Mouse (Mus musculus) hindbrain, embryonic 16.5 days (tissue): Measurements from ENCODE around the gene Mgea5. TPM values are rescaled to one million over a fixed set of nuclear protein-coding genes. Genes with fewer than 3 reads are reported as not detected.
"Not testable (repeated sequence)": the region's sequence is repeated elsewhere in the genome, so short reads cannot be mapped to it uniquely, and the experiment has no call there.

Source experiments
- ATAC-seq: fragments of 200-750 bp; cut with Nextera tagmentation; 2 replicates; pipeline ENCODE4 v1.8.0; 2017; ENCODE audit warnings: moderate TSS enrichment, moderate library complexity
- H3K27ac ChIP-seq: fragments of 300-500 bp; sonication (generic); 2 replicates; pipeline ENCODE4 v1.5.1; 2014; ENCODE audit warnings: low read depth, mild to moderate bottlenecking, control low read depth, low read length, moderate library complexity
- H3K27me3 ChIP-seq: fragments of 300-500 bp; sonication (generic); replicated peaks from 2 replicates; pipeline ENCODE4 v1.6.1; 2014; ENCODE audit warnings: low read length; ENCODE audit not compliant: control insufficient read depth, insufficient read depth
- H3K36me3 ChIP-seq: fragments of 300-500 bp; sonication (generic); 2 replicates; pipeline ENCODE4 v1.6.1; 2014; ENCODE audit warnings: mild to moderate bottlenecking, low read length, moderate library complexity, mixed read lengths; ENCODE audit not compliant: control insufficient read depth, insufficient read depth
- H3K4me1 ChIP-seq: fragments of 300-500 bp; sonication (generic); 2 replicates; pipeline ENCODE4 v1.6.1; 2014; ENCODE audit warnings: low read depth, low read length; ENCODE audit not compliant: control insufficient read depth, insufficient read depth
- H3K4me2 ChIP-seq: fragments of 300-500 bp; sonication (generic); 2 replicates; pipeline ENCODE4 v1.6.1; 2014; ENCODE audit warnings: mild to moderate bottlenecking, low read length, control low read depth, moderate library complexity
- H3K4me3 ChIP-seq: fragments of 300-500 bp; sonication (generic); 2 replicates; pipeline ENCODE4 v1.5.1; 2014; ENCODE audit warnings: mild to moderate bottlenecking, low read length, control low read depth, moderate library complexity
- H3K9ac ChIP-seq: fragments of 300-500 bp; sonication (generic); 2 replicates; pipeline ENCODE4 v1.6.1; 2014; ENCODE audit warnings: low read depth, mild to moderate bottlenecking, control low read depth, low read length, moderate library complexity
- H3K9me3 ChIP-seq: fragments of 300-500 bp; sonication (generic); 2 replicates; pipeline ENCODE4 v1.6.1; 2014; ENCODE audit warnings: mild to moderate bottlenecking, low read length, moderate library complexity; ENCODE audit not compliant: control insufficient read depth
- WGBS: fragments of 180-500 bp; shearing (Covaris S2); extraction: QIAGEN DNeasy Blood & Tissue Kit; methylation state at CpG from one replicate; pipeline ENCODE4 v1.1.7; 2014; 5-methylcytosine and 5-hydroxymethylcytosine counted together
- polyA plus RNA-seq: library from polyadenylated mRNA; unstranded; fragments of >200 nt; fragmentation: Nextera tagmentation; extraction: Ambion mirVana; gene quantifications from 2 replicates; pipeline ENCODE4 v1.2.1, GENCODE M21; 2015

The Mgea5 gene
- polyA plus RNA-seq, 1 experiment from 2014 or later, result 63.7 TPM

DNA sequence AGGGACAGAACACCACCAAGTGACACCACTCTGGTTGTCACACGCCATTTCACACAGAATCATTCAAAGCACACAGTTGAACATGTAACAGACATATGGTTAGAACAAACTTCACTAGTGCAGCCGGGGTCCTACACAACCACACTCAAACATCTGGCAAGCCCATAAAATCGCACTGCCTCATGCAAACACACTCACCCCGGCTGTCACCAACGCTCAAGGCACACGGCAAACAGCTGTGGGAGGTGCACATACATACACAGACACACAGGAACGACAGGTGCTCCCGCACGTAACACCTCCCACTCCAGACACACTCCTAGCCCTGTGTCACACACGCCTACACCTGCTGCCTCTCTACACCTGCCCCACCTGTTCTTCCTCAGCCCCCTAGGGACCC lies 31.5 kb upstream of the Mgea5 start:
- H3K27ac ChIP-seq, result no peak overlapping the region
- peak overlapping the region; percentile 61 for H3K9ac ChIP-seq
- 67% methylated on average over 10 of the region's 10 CpGs for WGBS
- 0 out of 2 replicates have a peak, but pooled peaks have one; percentile 11 for ATAC-seq
- H3K9me3 ChIP-seq, result no peaks in the 10 kb centered on the region
- peaks cover 24% of the 10 kb centered on the region for H3K4me1 ChIP-seq
- H3K4me2 ChIP-seq, result peak overlapping the region; percentile 92
- H3K36me3 ChIP-seq, result no peaks in the 10 kb centered on the region
- no peaks in the 10 kb centered on the region for H3K27me3 ChIP-seq
- peak overlapping the region; percentile 47 for H3K4me3 ChIP-seq

DNA sequence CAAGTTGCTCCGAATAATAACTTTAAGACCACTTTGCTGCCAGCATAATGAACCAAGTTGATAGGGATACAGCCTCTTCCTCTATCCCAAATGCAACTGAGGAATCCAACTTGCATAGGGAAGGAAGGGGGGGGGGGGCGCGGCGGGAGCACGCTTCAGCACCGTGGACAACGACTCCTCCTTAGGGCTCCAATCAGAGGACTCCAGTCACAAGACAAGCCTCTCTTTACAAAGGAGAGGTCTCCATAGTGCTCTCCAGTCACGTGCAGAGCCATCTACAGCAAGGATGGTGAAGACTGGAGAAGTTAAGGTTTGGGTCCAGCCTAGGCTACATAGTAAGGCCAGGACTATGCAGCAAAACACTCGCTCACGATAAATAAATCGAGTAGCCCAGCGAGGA lies 30.2 kb upstream of the Mgea5 start:
- H3K9me3 ChIP-seq, result no peaks in the 10 kb centered on the region
- H3K4me2 ChIP-seq, result no peak overlapping the region; the same call in 1 of the 2 replicates
- ATAC-seq, result no peak
- no peak overlapping the region for H3K9ac ChIP-seq
- 13% methylated on average over 12 of the region's 12 CpGs for WGBS
- H3K4me1 ChIP-seq, result peaks cover 24% of the 10 kb centered on the region
- H3K27me3 ChIP-seq, result no peaks in the 10 kb centered on the region
- no peak overlapping the region for H3K27ac ChIP-seq
- H3K4me3 ChIP-seq, result no peak overlapping the region
- no peaks in the 10 kb centered on the region for H3K36me3 ChIP-seq

DNA sequence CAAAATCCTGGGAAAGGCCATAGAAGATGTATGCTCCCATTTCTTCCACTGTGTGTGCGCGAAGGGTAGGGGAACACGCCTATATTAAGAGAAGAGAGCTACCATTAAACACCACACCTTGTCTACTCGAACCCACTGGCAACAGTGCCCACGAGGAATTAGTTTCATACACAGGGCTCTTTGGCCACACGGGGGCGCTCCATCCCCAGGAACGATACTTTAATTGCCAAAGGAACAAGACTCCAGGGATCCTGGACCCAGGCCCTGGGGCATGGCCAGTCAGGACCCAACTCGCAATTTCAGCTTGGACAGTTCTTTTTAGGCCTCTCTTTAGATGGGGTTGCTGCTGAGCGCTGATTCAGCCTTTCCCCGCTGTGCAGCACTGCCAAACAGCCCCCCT lies 29.6 kb upstream of the Mgea5 start:
- Histone ChIP-seq H3K4me1 (peaks cover 24% of the 10 kb centered on the region), H3K4me3 (no peak overlapping the region), H3K27ac (no peak overlapping the region), H3K36me3 (no peaks in the 10 kb centered on the region), H3K4me2 (peak overlapping the region; percentile 78), H3K27me3 (no peaks in the 10 kb centered on the region), H3K9ac (no peak overlapping the region), H3K9me3 (no peaks in the 10 kb centered on the region)
- no peak for ATAC-seq
- WGBS, result 5% methylated on average over 11 of the region's 11 CpGs

DNA sequence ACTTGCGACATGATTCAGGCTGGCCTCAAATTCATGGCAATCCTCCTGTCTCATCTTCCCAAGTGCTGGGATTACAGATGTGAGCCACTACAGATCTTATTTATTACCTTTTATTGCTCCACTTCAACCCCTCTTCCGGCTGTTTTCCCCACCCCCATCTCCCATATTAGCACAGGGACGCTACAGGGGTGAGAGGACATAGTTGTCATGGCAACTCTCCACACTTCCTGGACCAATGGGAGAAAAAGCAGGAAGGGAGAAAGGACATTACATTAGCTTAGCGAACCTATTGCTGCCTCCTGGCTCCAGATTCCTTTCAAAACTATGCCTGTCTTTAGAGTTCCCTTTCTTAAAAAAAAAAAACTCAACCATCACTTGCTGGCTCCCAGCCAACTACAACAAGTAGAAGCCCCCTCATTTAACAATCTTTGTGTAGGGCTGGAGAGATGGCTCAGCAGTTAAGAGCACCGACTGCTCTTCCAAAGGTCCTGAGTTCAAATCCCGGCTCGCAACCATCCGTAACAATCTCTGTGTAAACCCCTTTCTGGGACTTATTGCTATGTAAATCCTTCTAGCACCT lies 29.1 kb upstream of the Mgea5 start:
- Histone ChIP-seq H3K9ac (peak overlapping the region; percentile 61), H3K27me3 (no peaks in the 10 kb centered on the region), H3K9me3 (no peaks in the 10 kb centered on the region), H3K4me2 (peak overlapping the region; percentile 78), H3K36me3 (no peaks in the 10 kb centered on the region), H3K4me1 (peaks cover 24% of the 10 kb centered on the region), H3K4me3 (peak overlapping the region; percentile 42), H3K27ac (peak overlapping the region; percentile 23; the same call in 1 of the 2 replicates)
- no peak for ATAC-seq
- WGBS, result 10% methylated on average over 8 of the region's 8 CpGs

DNA sequence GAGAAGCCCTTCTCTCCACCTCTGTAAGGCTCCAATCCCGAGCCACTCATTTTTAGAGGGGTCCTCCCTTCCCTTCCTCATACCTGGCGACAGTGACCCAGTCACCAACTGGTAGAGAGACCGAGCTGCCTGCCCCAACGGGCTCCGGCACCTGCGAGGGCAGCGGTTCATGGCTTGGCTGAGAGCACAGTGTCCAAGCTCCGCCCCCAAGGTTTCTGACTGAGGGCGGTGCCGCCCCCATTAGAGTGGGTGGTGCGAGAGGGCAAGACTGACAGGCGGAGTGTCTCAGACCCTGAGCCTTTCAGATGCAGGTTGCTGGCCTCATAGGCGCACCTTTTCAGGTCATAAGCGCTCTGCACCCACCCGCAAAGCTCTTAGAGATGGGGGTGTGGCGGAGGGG lies 28.5 kb upstream of the Mgea5 start:
- H3K9ac ChIP-seq, result peak overlapping the region; percentile 61
- under 1% methylated on average over 16 of the region's 16 CpGs for WGBS
- peaks cover 24% of the 10 kb centered on the region for H3K4me1 ChIP-seq
- no peaks in the 10 kb centered on the region for H3K36me3 ChIP-seq
- ATAC-seq, result peak; percentile 44
- H3K27me3 ChIP-seq, result no peaks in the 10 kb centered on the region
- H3K4me3 ChIP-seq, result peak overlapping the region; percentile 42
- peak overlapping the region; percentile 78 for H3K4me2 ChIP-seq
- H3K9me3 ChIP-seq, result no peaks in the 10 kb centered on the region
- H3K27ac ChIP-seq, result no peak overlapping the region

DNA sequence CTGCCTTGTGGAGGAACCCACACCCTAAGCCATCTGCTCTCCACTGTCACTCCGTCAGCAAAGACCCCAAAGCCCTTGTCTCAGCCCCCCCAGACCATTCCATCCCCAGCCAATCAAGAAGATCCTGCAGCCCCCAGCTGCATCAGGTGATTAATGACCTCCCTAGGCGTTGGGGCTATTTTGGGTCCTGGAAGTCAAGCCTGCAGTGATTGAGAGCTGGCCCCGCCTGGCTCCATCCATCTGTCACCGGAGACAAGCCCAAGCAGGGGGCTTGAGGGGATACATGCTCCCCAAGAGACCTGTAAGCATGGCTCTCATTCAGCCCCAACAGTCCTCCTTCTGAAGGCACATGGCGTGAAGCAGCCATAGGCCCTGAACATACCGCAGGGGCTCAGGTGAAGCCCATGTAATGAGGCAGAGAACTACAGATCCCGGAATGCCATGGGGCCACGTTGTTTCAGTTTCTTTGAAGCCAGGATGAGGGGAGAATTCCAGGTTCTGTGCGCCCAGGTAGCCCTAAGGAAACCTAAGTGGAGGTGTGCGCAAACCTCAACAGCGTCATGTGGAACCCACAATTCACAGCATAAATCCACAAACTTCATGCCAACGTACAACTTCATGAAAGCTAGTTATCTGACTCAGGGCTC lies 27.5 kb upstream of the Mgea5 start:
- Histone ChIP-seq H3K27me3 (no peaks in the 10 kb centered on the region), H3K27ac (no peak overlapping the region), H3K4me2 (peak overlapping the region; percentile 78), H3K9me3 (no peaks in the 10 kb centered on the region), H3K9ac (no peak overlapping the region), H3K4me3 (no peak overlapping the region), H3K36me3 (no peaks in the 10 kb centered on the region), H3K4me1 (peaks cover 20% of the 10 kb centered on the region)
- WGBS, result 59% methylated on average over 12 of the region's 12 CpGs
- no peak for ATAC-seq

DNA sequence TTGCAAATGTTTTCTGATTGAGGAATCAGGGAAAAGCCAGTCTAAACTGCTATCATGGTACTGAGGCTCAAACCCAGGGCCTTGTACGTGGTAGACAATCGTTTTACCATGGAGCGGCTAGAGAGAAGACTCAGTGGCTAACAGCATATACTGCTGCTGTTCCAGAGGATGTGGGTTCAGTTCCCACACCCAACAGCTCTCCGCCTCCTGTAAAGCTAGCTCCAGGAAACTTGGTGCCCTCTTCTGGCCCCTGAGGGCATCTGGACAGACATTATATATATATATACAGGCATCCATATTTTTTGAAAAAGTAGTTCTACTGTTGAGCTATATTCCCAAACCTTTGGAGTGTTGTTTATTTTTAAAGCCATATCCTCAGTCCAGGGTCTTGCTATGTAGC lies 24.1 kb upstream of the Mgea5 start:
- Histone ChIP-seq H3K4me1 (peaks cover 9% of the 10 kb centered on the region), H3K27me3 (no peaks in the 10 kb centered on the region), H3K36me3 (no peaks in the 10 kb centered on the region), H3K4me3 (no peak overlapping the region), H3K27ac (no peak overlapping the region), H3K9ac (no peak overlapping the region), H3K4me2 (no peak overlapping the region), H3K9me3 (no peaks in the 10 kb centered on the region)
- ATAC-seq, result no peak
- 92% methylated on average over 4 of the region's 4 CpGs for WGBS

DNA sequence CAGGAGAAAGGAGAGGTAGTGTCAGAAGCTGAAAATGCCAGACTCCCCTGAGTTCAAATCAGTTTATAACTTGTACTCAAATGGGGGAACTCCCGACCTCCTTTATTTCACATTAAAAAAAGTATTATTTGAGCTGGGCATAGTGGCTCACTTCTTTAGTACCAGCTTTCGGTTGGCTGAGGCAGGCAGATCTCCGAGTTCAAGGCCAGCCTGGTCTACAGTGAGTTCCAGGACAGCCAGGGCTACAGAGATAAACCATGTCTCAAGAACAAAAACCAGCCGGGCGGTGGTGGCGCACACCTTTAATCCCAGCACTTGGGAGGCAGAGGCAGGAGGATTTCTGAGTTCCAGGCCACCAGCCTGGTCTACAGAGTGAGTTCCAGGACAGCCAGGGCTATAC lies 22.2 kb upstream of the Mgea5 start:
- not testable (repeated sequence) for H3K27ac ChIP-seq, H3K36me3 ChIP-seq, H3K4me2 ChIP-seq, ATAC-seq, H3K4me3 ChIP-seq, H3K9ac ChIP-seq, H3K9me3 ChIP-seq, H3K27me3 ChIP-seq, H3K4me1 ChIP-seq
- 94% methylated on average over 6 of the region's 6 CpGs for WGBS

DNA sequence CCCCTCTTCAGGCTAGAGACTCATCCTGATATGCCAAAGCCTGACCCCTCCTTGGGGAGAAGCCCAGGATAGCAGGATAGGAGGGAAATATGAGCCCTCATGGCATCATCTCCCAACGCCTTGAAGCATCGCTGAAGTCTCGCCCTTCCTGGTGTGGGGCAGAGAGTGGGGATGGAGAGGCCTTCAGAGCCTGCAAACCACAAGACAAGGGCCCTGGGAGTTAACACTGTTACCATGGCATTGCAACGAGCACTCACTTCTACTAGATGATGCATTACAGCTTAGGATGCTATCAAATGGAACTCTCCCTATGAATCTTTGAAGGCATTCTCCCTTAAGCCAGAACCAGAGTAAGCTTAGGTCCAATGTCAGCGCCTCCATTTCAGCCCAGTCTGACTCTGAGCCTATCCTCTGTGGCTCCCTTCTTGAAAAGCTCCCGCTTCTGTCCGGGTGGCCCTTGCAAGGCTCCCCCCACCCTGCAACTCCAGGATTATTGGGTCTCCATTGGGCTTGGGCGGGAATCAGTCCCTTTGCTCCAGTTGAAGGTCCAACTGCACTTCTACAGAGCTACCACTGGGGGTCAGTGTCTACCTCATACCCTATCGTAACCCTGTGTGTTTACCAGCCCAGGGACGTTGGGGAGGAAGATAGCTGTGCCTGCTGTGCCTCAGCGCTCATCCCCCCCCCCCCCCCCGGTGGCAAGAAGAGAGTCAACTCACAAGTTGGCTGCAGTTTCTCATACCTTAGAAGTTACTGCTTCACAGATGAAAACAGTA lies 21.1 kb upstream of the Mgea5 start:
- peak; percentile 56; the same call in 1 of the 2 replicates for ATAC-seq
- Histone ChIP-seq H3K9ac (no peak overlapping the region), H3K4me3 (no peak overlapping the region), H3K36me3 (no peaks in the 10 kb centered on the region), H3K27ac (no peak overlapping the region), H3K9me3 (no peaks in the 10 kb centered on the region), H3K4me1 (no peaks in the 10 kb centered on the region), H3K27me3 (no peaks in the 10 kb centered on the region), H3K4me2 (peak overlapping the region; percentile 19; the same call in 1 of the 2 replicates)
- WGBS, result 24% methylated on average over 12 of the region's 12 CpGs
